ENCODE assay signal across 9 mouse cellular contexts in genomic region chr1:193702707-193703419, GRCm38 (mm10).
DNase-seq lines count a peak whose midpoint lies in the region; ATAC-seq and TF ChIP-seq lines count a peak whose summit lies in the region.
"Had no signal": no experiment of that assay in that cellular context is flagged by ENCODE, and none has a peak within 500 bp of the region (broad histone marks: within the 10 kb centered on the region; RNA-seq: fewer than 3 reads in every experiment).

No protein-coding gene starts in this region.

- no peak for TF ChIP-seq EP300 in heart, postnatal 0 days (IDR thresholded peaks at IDR 0.05; ENCODE audit: low read depth)

- no peaks in the 10 kb centered on the region for H3K27me3 ChIP-seq in embryonic facial prominence, embryonic 13.5 days
- no peaks in the 10 kb centered on the region for H3K27me3 ChIP-seq in heart, postnatal 0 days (ENCODE audit: control insufficient read depth, insufficient read depth, low read length)

- H3K9me3 ChIP-seq in embryonic facial prominence, embryonic 13.5 days: no peaks in the 10 kb centered on the region
- no peaks in the 10 kb centered on the region for H3K9me3 ChIP-seq in heart, postnatal 0 days (replicated peaks; ENCODE audit: control insufficient read depth, low read length)

- no peak overlapping the region; the same call in 1 of the 2 replicates for H3K4me3 ChIP-seq in embryonic facial prominence, embryonic 13.5 days
- H3K4me3 ChIP-seq in heart, postnatal 0 days (ENCODE audit: low read depth, low read length): no peak overlapping the region

- no peak overlapping the region for H3K27ac ChIP-seq in embryonic facial prominence, embryonic 13.5 days
- no peak overlapping the region for H3K27ac ChIP-seq in heart, postnatal 0 days (ENCODE audit: low read depth)
- H3K27ac ChIP-seq: macrophage had no signal

- no peak overlapping the region for H3K9ac ChIP-seq in embryonic facial prominence, embryonic 13.5 days
- H3K9ac ChIP-seq in heart, postnatal 0 days (replicated peaks; ENCODE audit: low read depth, low read length): no peak overlapping the region

- H3K4me1 ChIP-seq in embryonic facial prominence, embryonic 13.5 days: peaks cover 4% of the 10 kb centered on the region; the same call in 1 of the 2 replicates
- H3K4me1 ChIP-seq in heart, postnatal 0 days (ENCODE audit: control insufficient read depth, insufficient read depth): no peaks in the 10 kb centered on the region

- WGBS in embryonic facial prominence, embryonic 13.5 days: 24% methylated on average over 15 of the region's 15 CpGs
- 35% methylated on average over 15 of the region's 15 CpGs for WGBS in heart, postnatal 0 days

- ATAC-seq in embryonic facial prominence, embryonic 13.5 days (ENCODE audit: insufficient number of reproducible peaks, insufficient read depth, low FRiP score, low TSS enrichment, low read depth): no peak
- no peak for ATAC-seq in heart, postnatal 0 days (ENCODE audit: insufficient read depth, low read depth)
- ATAC-seq in monocyte, adult 5-6 weeks (replicated peaks; ENCODE audit: insufficient number of reproducible peaks, low FRiP score, low TSS enrichment, poor library complexity, severe bottlenecking): no peak

- no peaks in the 10 kb centered on the region for H3K36me3 ChIP-seq in embryonic facial prominence, embryonic 13.5 days
- no peaks in the 10 kb centered on the region for H3K36me3 ChIP-seq in heart, postnatal 0 days (replicated peaks; ENCODE audit: control insufficient read depth, insufficient read depth, low read length)

- peak overlapping the region; percentile 44 for H3K4me2 ChIP-seq in embryonic facial prominence, embryonic 13.5 days
- H3K4me2 ChIP-seq in heart, postnatal 0 days (ENCODE audit: low read depth, low read length): peak overlapping the region; percentile 32

- peak; percentile 87 for TF ChIP-seq CTCF in heart, postnatal 0 days (IDR thresholded peaks at IDR 0.05; ENCODE audit: low read depth)

- DNase-seq in MN1 (ENCODE audit: low spot score): peak; percentile 35
- DNase-seq in adrenal gland, postnatal 36 days: peak; percentile 69 to 77
- DNase-seq in heart, postnatal 0 days (ENCODE audit: low spot score): peak; percentile 58
- DNase-seq in kidney, postnatal 14 days: peak; percentile 44
- peak; percentile 56 for DNase-seq in lung, postnatal 10 days
- DNase-seq in right cerebral cortex, postnatal 10 days (ENCODE audit: low spot score in 2 of 2): peak; percentile 44 to 69
